Mouse (Mus musculus) limb, embryonic 12.5 days (tissue): ENCODE results near the gene Ipo8. TPM values are rescaled to one million over a fixed set of nuclear protein-coding genes. Genes with fewer than 3 reads are reported as not detected.

Experiments used
- polyA plus RNA-seq: library from polyadenylated mRNA; unstranded; fragments of >200 nt; fragmentation: Nextera tagmentation; extraction: Ambion mirVana; gene quantifications from 2 replicates; pipeline ENCODE4 v1.2.1, GENCODE M21; 2016

The Ipo8 gene
- polyA plus RNA-seq, 1 experiment from 2014 or later: 29.1 TPM

Other genes starting within 250 kb of the Ipo8 start
- gene Caprin2, start 64.8 kb upstream of the Ipo8 start, polyA plus RNA-seq: 18.1 and 20.5 TPM in 2 replicates
- gene Sinhcaf, start 115.0 kb upstream of the Ipo8 start, polyA plus RNA-seq: 152 and 167 TPM in 2 replicates